In the genomic region with DNA sequence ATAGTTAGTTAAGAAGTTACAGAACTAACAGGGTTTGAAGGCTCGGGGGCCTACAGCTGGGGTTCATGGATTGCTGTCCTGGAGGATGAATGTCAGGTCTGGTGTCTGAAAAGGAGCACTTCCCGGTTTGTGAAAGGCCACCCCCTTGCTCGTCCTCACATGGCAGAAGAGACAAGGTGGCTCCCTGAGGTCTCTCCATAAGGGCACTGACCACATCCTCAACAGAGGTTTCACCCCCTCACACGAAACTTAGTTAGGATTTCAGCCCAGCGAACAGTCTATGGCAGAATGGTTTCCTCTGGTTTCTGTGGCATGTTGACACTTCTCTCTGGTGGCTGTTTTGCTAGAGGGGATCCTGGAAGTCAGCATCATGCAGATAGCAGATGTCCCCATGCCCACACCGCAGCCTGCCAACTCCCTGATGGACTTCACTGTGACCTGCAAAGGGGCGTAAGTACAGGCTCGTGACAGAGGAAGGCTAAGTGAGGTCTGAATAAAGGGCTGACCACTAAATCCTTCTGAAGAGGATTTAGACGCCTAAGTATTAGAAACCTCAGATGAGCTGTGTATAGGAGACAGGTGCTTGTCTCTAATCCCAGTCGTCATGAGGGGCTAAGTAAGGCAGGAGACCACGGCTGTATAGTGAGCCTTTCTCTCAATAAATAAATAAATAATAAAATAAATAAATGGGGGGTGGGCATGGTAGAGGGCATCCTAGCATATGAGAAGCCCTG, we compare ENCODE assay signal across 28 mouse cellular contexts. TPM values are rescaled to one million over a fixed set of nuclear protein-coding genes. Genes with fewer than 3 reads are reported as not detected.
DNase-seq lines count a peak whose midpoint lies in the region; ATAC-seq and TF ChIP-seq lines count a peak whose summit lies in the region.
"Had no signal": no experiment of that assay in that cellular context is flagged by ENCODE, and none has a peak within 500 bp of the region (broad histone marks: within the 10 kb centered on the region; RNA-seq: fewer than 3 reads in every experiment).

No protein-coding gene starts in this region.

- 45% methylated on average over 11 of the region's 11 CpGs for WGBS in midbrain, embryonic 10.5 days
- WGBS in midbrain, embryonic 16.5 days = 37% methylated on average over 11 of the region's 11 CpGs

- H3K9me3 ChIP-seq in midbrain, embryonic 10.5 days (replicated peaks) = peaks cover 4% of the 10 kb centered on the region; the same call in 1 of the 2 replicates
- no peaks in the 10 kb centered on the region for H3K9me3 ChIP-seq in midbrain, embryonic 16.5 days (replicated peaks; ENCODE audit: control insufficient read depth, low read length, poor library complexity, severe bottlenecking)
- H3K9me3 ChIP-seq: forebrain, embryonic 13.5 days; heart, embryonic 13.5 days had no signal

- no peaks in the 10 kb centered on the region for H3K36me3 ChIP-seq in midbrain, embryonic 10.5 days
- no peaks in the 10 kb centered on the region for H3K36me3 ChIP-seq in midbrain, embryonic 16.5 days (ENCODE audit: control insufficient read depth, insufficient read depth, low read length)
- H3K36me3 ChIP-seq: forebrain, embryonic 10.5 days; G1E; heart, embryonic 13.5 days had no signal

- H3K27me3 ChIP-seq in midbrain, embryonic 10.5 days (ENCODE audit: low read depth, poor library complexity, severe bottlenecking) = peaks cover 15% of the 10 kb centered on the region; the same call in 1 of the 2 replicates
- H3K27me3 ChIP-seq in midbrain, embryonic 16.5 days (ENCODE audit: control insufficient read depth, insufficient read depth, low read depth, low read length) = no peaks in the 10 kb centered on the region
- H3K27me3 ChIP-seq: CH12.LX; forebrain, embryonic 13.5 days; heart, embryonic 13.5 days; Patski had no signal

- ATAC-seq in midbrain, embryonic 16.5 days = no peak
- ATAC-seq in granulocyte monocyte progenitor cell, adult 5-6 weeks (replicated peaks; ENCODE audit: poor library complexity, severe bottlenecking) = peak; percentile 95
- ATAC-seq: forebrain, embryonic 13.5 days; forebrain, embryonic 16.5 days; hindbrain, postnatal 0 days; Patski had no signal

- no peak overlapping the region for H3K9ac ChIP-seq in midbrain, embryonic 16.5 days (ENCODE audit: low read depth, low read length)
- H3K9ac ChIP-seq: forebrain, embryonic 13.5 days; heart, embryonic 13.5 days; hindbrain, embryonic 14.5 days had no signal

- H3K4me3 ChIP-seq in midbrain, embryonic 10.5 days = no peak overlapping the region
- no peak overlapping the region for H3K4me3 ChIP-seq in midbrain, embryonic 16.5 days (ENCODE audit: low read depth, low read length)
- no peak overlapping the region for H3K4me3 ChIP-seq in bone marrow macrophage, adult 2 months (ENCODE audit: insufficient read depth, low read length)
- H3K4me3 ChIP-seq: forebrain, embryonic 10.5 days; forebrain, embryonic 13.5 days; heart, embryonic 13.5 days had no signal

- no peak for TF ChIP-seq POLR2A in bone marrow macrophage, adult 2 months (IDR thresholded peaks at IDR 0.05; ENCODE audit: borderline replicate concordance, low read depth, low read length)

- no peak for DNase-seq in midbrain, embryonic 10.5 days (ENCODE audit: low spot score)
- DNase-seq in retina, postnatal 7 days (ENCODE audit: low read depth, low spot score) = peak; percentile 36
- no peak for DNase-seq in adrenal gland, adult 18-20 months (ENCODE audit: low spot score in 2 of 2)
- no peak for DNase-seq in spleen, adult 18-20 months
- DNase-seq: adrenal gland, adult 2 months; adrenal gland, postnatal 14 days; B cell, adult 2 months; cerebellum, adult 11-12 months; cerebellum, adult 8-10 months; cerebellum, postnatal 10 days; cerebellum, postnatal 36 days; gastrocnemius, postnatal 10 days; gastrocnemius, postnatal 36 days; heart, adult 18-20 months; heart, postnatal 14 days; heart, postnatal 4 days had no signal

- peak overlapping the region; percentile 28; the same call in 1 of the 2 replicates for H3K27ac ChIP-seq in midbrain, embryonic 10.5 days (replicated peaks)
- no peak overlapping the region for H3K27ac ChIP-seq in midbrain, embryonic 16.5 days (ENCODE audit: low read length)
- 0 out of 2 replicates have a peak overlapping the region, but pooled peaks have one; percentile 2 for H3K27ac ChIP-seq in bone marrow macrophage, adult 2 months (ENCODE audit: insufficient read depth, low read depth, low read length)
- H3K27ac ChIP-seq: forebrain, embryonic 10.5 days; forebrain, embryonic 13.5 days; heart, embryonic 13.5 days; hindbrain, embryonic 14.5 days; hindbrain, postnatal 0 days had no signal

- no peak for TF ChIP-seq CTCF in bone marrow macrophage, adult 2 months (IDR thresholded peaks at IDR 0.05; ENCODE audit: low read depth, low read length)

- peaks cover 57% of the 10 kb centered on the region for H3K4me1 ChIP-seq in midbrain, embryonic 10.5 days
- peaks cover 7% of the 10 kb centered on the region for H3K4me1 ChIP-seq in midbrain, embryonic 16.5 days (ENCODE audit: control insufficient read depth, insufficient read depth, low read length)
- H3K4me1 ChIP-seq in bone marrow macrophage, adult 2 months (ENCODE audit: control insufficient read depth, insufficient read depth, low read length) = peaks cover 6% of the 10 kb centered on the region; the same call in 1 of the 2 replicates
- H3K4me1 ChIP-seq: heart, embryonic 13.5 days had no signal

- no peak overlapping the region for H3K4me2 ChIP-seq in midbrain, embryonic 16.5 days (ENCODE audit: low read length)
- H3K4me2 ChIP-seq: forebrain, embryonic 13.5 days; heart, embryonic 13.5 days; hindbrain, embryonic 14.5 days had no signal

RNA-seq across cellular contexts. Expression of a gene that starts 14.5 kb away (rescaled TPM):
- polyA plus RNA-seq in midbrain, embryonic 10.5 days (2016; fragmentation: Nextera tagmentation; extraction: Ambion mirVana) = 0.79 and 0.96 TPM in 2 replicates
- polyA plus RNA-seq in midbrain, embryonic 16.5 days (2015; fragmentation: Nextera tagmentation; extraction: Ambion mirVana) = 0.63 and 0.70 TPM in 2 replicates
- 3,378 and 3,910 TPM in 2 replicates for polyA plus RNA-seq in bone marrow macrophage, adult 2 months (2012; ENCODE audit: insufficient read depth, insufficient read length, missing spikeins)
- 2.5 TPM in 1 of 2 replicates, not detected in the other for total RNA-seq in granulocyte monocyte progenitor cell, adult 5-6 weeks (2014; fragmentation: Nextera tagmentation)
- total RNA-seq in granulocyte monocyte progenitor cell, adult 5-6 weeks (2017) = 0.26 TPM in 1 of 2 replicates, not detected in the other
- 10 to 100 TPM in 1 of 2 experiments, under 1 TPM in 1; 0.80 to 37.2 TPM for total RNA-seq in adrenal gland, adult 18-20 months (2021)
- total RNA-seq: CH12.LX had no signal

RNA-seq across cellular contexts. Expression of a gene that starts 22.8 kb away (rescaled TPM):
- 65.0 and 71.1 TPM in 2 replicates for polyA plus RNA-seq in midbrain, embryonic 10.5 days (2016; fragmentation: Nextera tagmentation; extraction: Ambion mirVana)
- 61.6 and 69.4 TPM in 2 replicates for polyA plus RNA-seq in midbrain, embryonic 16.5 days (2015; fragmentation: Nextera tagmentation; extraction: Ambion mirVana)
- 27.5 and 33.2 TPM in 2 replicates for polyA plus RNA-seq in bone marrow macrophage, adult 2 months (2012; ENCODE audit: insufficient read depth, insufficient read length, missing spikeins)
- total RNA-seq in granulocyte monocyte progenitor cell, adult 5-6 weeks (2014; fragmentation: Nextera tagmentation) = 30.3 and 42.4 TPM in 2 replicates
- total RNA-seq in granulocyte monocyte progenitor cell, adult 5-6 weeks (2017) = 14.2 and 23.8 TPM in 2 replicates
- 10 to 100 TPM; 32.9 to 35.3 TPM for total RNA-seq in adrenal gland, adult 18-20 months (2021)

Comparison
In these comparisons a context has a peak if more than half of its experiments do, and no peak if none do; other contexts are left out.
1. RNA of a gene that starts 14.5 kb away (polyA plus RNA-seq): 3,378 to 3,910 TPM in bone marrow macrophage, adult 2 months; 0.79 to 0.96 TPM in midbrain, embryonic 10.5 days and 0.63 to 0.70 TPM in midbrain, embryonic 16.5 days; every median in the first group is over 1,000 times any median in the second.